Mouse (Mus musculus): ENCODE measurements at regions not wholly inside any gene's neighbourhood (a gene's known extent, or its start where the extent isn't known, plus 50 kb on each side); places are given as distances from the start of the nearest gene placed in this dataset.

GRCm38 (mm10) chr2:114427426-114428157 is 226.3 kb upstream of the Zfp770 start:
- WGBS: 53% methylated on average over 10 of the region's 10 CpGs
- ATAC-seq (ENCODE audit: insufficient read depth, low read depth): peak; percentile 49; the same call in 1 of the 2 replicates

GRCm38 (mm10) chr2:114419346-114419745 is 218.1 kb upstream of the Zfp770 start:
- DNase-seq (ENCODE audit: low spot score): no peak
- H3K27ac ChIP-seq (ENCODE audit: low read depth): no peak overlapping the region
- H3K9ac ChIP-seq (replicated peaks; ENCODE audit: low read depth, low read length): no peak overlapping the region
- no peak for ATAC-seq (ENCODE audit: insufficient read depth, low read depth)
- no peaks in the 10 kb centered on the region for H3K36me3 ChIP-seq (replicated peaks; ENCODE audit: control insufficient read depth, insufficient read depth, low read length)
- no peaks in the 10 kb centered on the region for H3K27me3 ChIP-seq (ENCODE audit: control insufficient read depth, insufficient read depth, low read length)
- no peaks in the 10 kb centered on the region for H3K4me1 ChIP-seq (ENCODE audit: control insufficient read depth, insufficient read depth)
- no peak overlapping the region for H3K4me3 ChIP-seq (ENCODE audit: low read depth, low read length)
- H3K4me2 ChIP-seq (ENCODE audit: low read depth, low read length): no peak overlapping the region
- TF ChIP-seq CTCF (IDR thresholded peaks at IDR 0.05; ENCODE audit: low read depth) (no peak), EP300 (IDR thresholded peaks at IDR 0.05; ENCODE audit: low read depth) (no peak)
- 58% methylated on average over 3 of the region's 3 CpGs for WGBS
- H3K9me3 ChIP-seq (replicated peaks; ENCODE audit: control insufficient read depth, low read length): no peaks in the 10 kb centered on the region

More at GRCm38 (mm10) chr2:114427426-114428157, 226.3 kb upstream of the Zfp770 start:
- H3K4me2 ChIP-seq (ENCODE audit: low read depth, low read length): no peak overlapping the region
- H3K27ac ChIP-seq (ENCODE audit: low read depth): 0 out of 2 replicates have a peak overlapping the region, but pooled peaks have one; percentile 4
- no peaks in the 10 kb centered on the region for H3K36me3 ChIP-seq (replicated peaks; ENCODE audit: control insufficient read depth, insufficient read depth, low read length)
- H3K4me3 ChIP-seq (ENCODE audit: low read depth, low read length): no peak overlapping the region
- no peaks in the 10 kb centered on the region for H3K27me3 ChIP-seq (ENCODE audit: control insufficient read depth, insufficient read depth, low read length)
- H3K4me1 ChIP-seq (ENCODE audit: control insufficient read depth, insufficient read depth): no peaks in the 10 kb centered on the region
- no peaks in the 10 kb centered on the region for H3K9me3 ChIP-seq (replicated peaks; ENCODE audit: control insufficient read depth, low read length)
- peak; percentile 76 for DNase-seq (ENCODE audit: low spot score)
- TF ChIP-seq EP300 (IDR thresholded peaks at IDR 0.05; ENCODE audit: low read depth): no peak
- no peak for TF ChIP-seq CTCF (IDR thresholded peaks at IDR 0.05; ENCODE audit: low read depth)
- H3K9ac ChIP-seq (replicated peaks; ENCODE audit: low read depth, low read length): no peak overlapping the region

- TF ChIP-seq CTCF (IDR thresholded peaks at IDR 0.05; ENCODE audit: low read depth): no peak
- 68% methylated on average over 3 of the region's 3 CpGs for WGBS
- no peak for ATAC-seq (ENCODE audit: insufficient read depth, low read depth)
- no peaks in the 10 kb centered on the region for H3K36me3 ChIP-seq (replicated peaks; ENCODE audit: control insufficient read depth, insufficient read depth, low read length)
- no peak overlapping the region for H3K9ac ChIP-seq (replicated peaks; ENCODE audit: low read depth, low read length)
- H3K27ac ChIP-seq (ENCODE audit: low read depth): no peak overlapping the region
- no peak overlapping the region for H3K4me2 ChIP-seq (ENCODE audit: low read depth, low read length)
- H3K27me3 ChIP-seq (ENCODE audit: control insufficient read depth, insufficient read depth, low read length): no peaks in the 10 kb centered on the region
- H3K4me1 ChIP-seq (ENCODE audit: control insufficient read depth, insufficient read depth): no peaks in the 10 kb centered on the region
- H3K4me3 ChIP-seq (ENCODE audit: low read depth, low read length): no peak overlapping the region
- no peak for DNase-seq (ENCODE audit: low spot score)
- no peaks in the 10 kb centered on the region for H3K9me3 ChIP-seq (replicated peaks; ENCODE audit: control insufficient read depth, low read length)
Measured at GRCm38 (mm10) chr2:114413013-114413412, 211.7 kb upstream of the Zfp770 start.

- Histone ChIP-seq H3K27me3 (ENCODE audit: control insufficient read depth, insufficient read depth, low read length) (no peaks in the 10 kb centered on the region), H3K36me3 (replicated peaks; ENCODE audit: control insufficient read depth, insufficient read depth, low read length) (no peaks in the 10 kb centered on the region), H3K27ac (ENCODE audit: low read depth) (no peak overlapping the region), H3K9ac (replicated peaks; ENCODE audit: low read depth, low read length) (no peak overlapping the region), H3K4me1 (ENCODE audit: control insufficient read depth, insufficient read depth) (no peaks in the 10 kb centered on the region), H3K9me3 (replicated peaks; ENCODE audit: control insufficient read depth, low read length) (no peaks in the 10 kb centered on the region), H3K4me3 (ENCODE audit: low read depth, low read length) (no peak overlapping the region), H3K4me2 (ENCODE audit: low read depth, low read length) (no peak overlapping the region)
- 56% methylated on average over 17 of the region's 17 CpGs for WGBS
- no peak for ATAC-seq (ENCODE audit: insufficient read depth, low read depth)
- TF ChIP-seq EP300 (IDR thresholded peaks at IDR 0.05; ENCODE audit: low read depth) (no peak), CTCF (IDR thresholded peaks at IDR 0.05; ENCODE audit: low read depth) (no peak)
- no peak for DNase-seq (ENCODE audit: low spot score)
Measured at GRCm38 (mm10) chr2:114411940-114412715, 210.9 kb upstream of the Zfp770 start.

- H3K36me3 ChIP-seq (replicated peaks; ENCODE audit: control insufficient read depth, insufficient read depth, low read length): no peaks in the 10 kb centered on the region
- 84% methylated on average over 3 of the region's 3 CpGs for WGBS
- no peak overlapping the region for H3K4me3 ChIP-seq (ENCODE audit: low read depth, low read length)
- H3K9ac ChIP-seq (replicated peaks; ENCODE audit: low read depth, low read length): no peak overlapping the region
- H3K4me2 ChIP-seq (ENCODE audit: low read depth, low read length): no peak overlapping the region
- H3K27me3 ChIP-seq (ENCODE audit: control insufficient read depth, insufficient read depth, low read length): no peaks in the 10 kb centered on the region
- ATAC-seq (ENCODE audit: insufficient read depth, low read depth) (no peak), DNase-seq (ENCODE audit: low spot score) (no peak)
- TF ChIP-seq CTCF (IDR thresholded peaks at IDR 0.05; ENCODE audit: low read depth) (no peak), EP300 (IDR thresholded peaks at IDR 0.05; ENCODE audit: low read depth) (no peak)
- H3K9me3 ChIP-seq (replicated peaks; ENCODE audit: control insufficient read depth, low read length): no peaks in the 10 kb centered on the region
- no peak overlapping the region for H3K27ac ChIP-seq (ENCODE audit: low read depth)
- H3K4me1 ChIP-seq (ENCODE audit: control insufficient read depth, insufficient read depth): no peaks in the 10 kb centered on the region
Measured at GRCm38 (mm10) chr2:114410717-114411116, 209.4 kb upstream of the Zfp770 start.

All from heart, postnatal 0 days (tissue).